Mouse (Mus musculus) erythroblast, embryonic 14.5 days (primary cell): Measurements from ENCODE around the gene Nphs1.

Source experiments
- GATA1 ChIP-seq: IDR thresholded peaks from 2 replicates; pipeline ENCODE4 v1.6.1; 2012; ENCODE audit warnings: low read length, inconsistent platforms, mixed read lengths
- TAL1 ChIP-seq: IDR thresholded peaks from 3 replicates; pipeline ENCODE4 v1.6.1; 2012; ENCODE audit warnings: low read length, inconsistent platforms, mixed read lengths

DNA sequence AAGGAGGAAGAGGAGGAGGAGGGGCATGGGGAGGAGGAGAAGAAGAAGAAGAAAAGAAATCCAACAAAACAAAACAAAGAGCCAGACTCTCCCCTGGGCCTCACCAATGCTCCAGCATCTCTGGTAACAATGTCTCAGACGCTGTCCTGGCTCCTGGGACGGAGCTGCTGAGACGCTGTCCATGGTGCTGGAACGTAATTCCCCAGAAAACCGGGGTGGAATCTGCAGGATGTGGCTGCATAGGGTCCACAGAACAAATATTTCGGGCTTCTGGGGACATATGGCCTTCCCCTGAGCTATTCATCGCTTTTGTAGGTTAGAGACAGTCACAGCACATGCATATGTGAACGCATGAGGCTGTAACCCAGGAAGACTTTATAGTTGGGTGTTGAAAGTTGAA, 26.1 kb downstream of the Nphs1 start:
- TF ChIP-seq GATA1, result no peak
- no peak for TF ChIP-seq TAL1
